Mouse (Mus musculus) cerebellum, adult 2 months (tissue): ENCODE measurements around the gene Slc25a19.

ENCODE experiments used
- CTCF ChIP-seq: fragments of 200-500 bp; IDR thresholded peaks from 2 replicates; pipeline ENCODE4 v1.5.1; 2011; ENCODE audit warnings: low read depth, mild to moderate bottlenecking, control low read depth, low read length, moderate library complexity, borderline replicate concordance; ENCODE audit not compliant: insufficient read depth
- POLR2A ChIP-seq: fragments of 200-500 bp; IDR thresholded peaks from 2 replicates; pipeline ENCODE4 v1.6.1; 2011; ENCODE audit warnings: low read length, control low read depth, borderline replicate concordance; ENCODE audit not compliant: insufficient read depth

GRCm38 (mm10) chr11:115579080-115579479 is 49.0 kb downstream of the Slc25a19 start:
- TF ChIP-seq POLR2A (no peak), CTCF (no peak)
